Mouse (Mus musculus): ENCODE measurements around the gene Col6a3. TPM values are rescaled to one million over a fixed set of nuclear protein-coding genes. Genes with fewer than 3 reads are reported as not detected.

Gene Col6a3
- polyA plus RNA-seq (2015; fragmentation: Nextera tagmentation; extraction: Ambion mirVana), result 3.2 and 3.5 TPM in 2 replicates

GRCm38 (mm10) chr1:90843836-90844235, at the start of gene Col6a3:
TSS of gene Col6a3 (minus strand) at chr1:90843971.
- Histone ChIP-seq H3K27ac (replicated peaks) (no peak within 1 kb of the TSS), H3K4me3 (no peak within 1 kb of the TSS), H3K4me1 (peaks cover 5% of the 10 kb centered on the region; the same call in 1 of the 2 replicates), H3K4me2 (replicated peaks) (no peak within 1 kb of the TSS), H3K27me3 (no peaks in the 10 kb centered on the region), H3K36me3 (no peaks in the 10 kb centered on the region), H3K9ac (replicated peaks) (no peak within 1 kb of the TSS), H3K9me3 (no peaks in the 10 kb centered on the region)
- 57% methylated on average over 4 of the region's 4 CpGs for WGBS
- ATAC-seq (replicated peaks), result no peak

- H3K9ac ChIP-seq (replicated peaks), result no peak overlapping the region
- no peaks in the 10 kb centered on the region for H3K9me3 ChIP-seq
- ATAC-seq (replicated peaks), result no peak
- WGBS, result 78% methylated on average over 6 of the region's 6 CpGs
- H3K4me1 ChIP-seq, result no peaks in the 10 kb centered on the region
- H3K27ac ChIP-seq (replicated peaks), result no peak overlapping the region
- no peaks in the 10 kb centered on the region for H3K36me3 ChIP-seq
- no peaks in the 10 kb centered on the region for H3K27me3 ChIP-seq
- H3K4me3 ChIP-seq, result no peak overlapping the region
- H3K4me2 ChIP-seq (replicated peaks), result no peak overlapping the region
Observed at GRCm38 (mm10) chr1:90885771-90886460, 42.1 kb upstream of the Col6a3 start.

GRCm38 (mm10) chr1:90876486-90877270, 32.9 kb upstream of the Col6a3 start:
- H3K9ac ChIP-seq (replicated peaks), result no peak overlapping the region
- H3K4me1 ChIP-seq, result no peaks in the 10 kb centered on the region
- H3K9me3 ChIP-seq, result no peaks in the 10 kb centered on the region
- H3K27me3 ChIP-seq, result no peaks in the 10 kb centered on the region
- no peaks in the 10 kb centered on the region for H3K36me3 ChIP-seq
- H3K27ac ChIP-seq (replicated peaks), result no peak overlapping the region
- no peak overlapping the region for H3K4me2 ChIP-seq (replicated peaks)
- WGBS, result 58% methylated on average over 5 of the region's 5 CpGs
- no peak overlapping the region for H3K4me3 ChIP-seq
- ATAC-seq (replicated peaks), result no peak

- H3K4me1 ChIP-seq, result no peaks in the 10 kb centered on the region
- H3K36me3 ChIP-seq, result no peaks in the 10 kb centered on the region
- H3K4me3 ChIP-seq, result no peak overlapping the region
- no peak for ATAC-seq (replicated peaks)
- H3K27me3 ChIP-seq, result no peaks in the 10 kb centered on the region
- H3K27ac ChIP-seq (replicated peaks), result no peak overlapping the region
- no peak overlapping the region for H3K9ac ChIP-seq (replicated peaks)
- 50% methylated on average over 2 of the region's 2 CpGs for WGBS
- H3K9me3 ChIP-seq, result no peaks in the 10 kb centered on the region
- H3K4me2 ChIP-seq (replicated peaks), result no peak overlapping the region
Observed at GRCm38 (mm10) chr1:90875961-90876360, 32.2 kb upstream of the Col6a3 start.

GRCm38 (mm10) chr1:90875371-90875770, 31.6 kb upstream of the Col6a3 start:
- WGBS, result 86% methylated on average over 8 of the region's 8 CpGs
- H3K36me3 ChIP-seq, result no peaks in the 10 kb centered on the region
- no peaks in the 10 kb centered on the region for H3K4me1 ChIP-seq
- no peaks in the 10 kb centered on the region for H3K27me3 ChIP-seq
- no peak overlapping the region for H3K9ac ChIP-seq (replicated peaks)
- H3K4me2 ChIP-seq (replicated peaks), result no peak overlapping the region
- H3K4me3 ChIP-seq, result no peak overlapping the region
- H3K9me3 ChIP-seq, result no peaks in the 10 kb centered on the region
- H3K27ac ChIP-seq (replicated peaks), result no peak overlapping the region
- ATAC-seq (replicated peaks), result no peak

- no peak for ATAC-seq (replicated peaks)
- 87% methylated on average over 2 of the region's 2 CpGs for WGBS
- Histone ChIP-seq H3K4me2 (replicated peaks) (no peak overlapping the region), H3K27ac (replicated peaks) (no peak overlapping the region), H3K36me3 (no peaks in the 10 kb centered on the region), H3K9me3 (no peaks in the 10 kb centered on the region), H3K4me1 (no peaks in the 10 kb centered on the region), H3K27me3 (no peaks in the 10 kb centered on the region), H3K4me3 (no peak overlapping the region), H3K9ac (replicated peaks) (no peak overlapping the region)
Observed at GRCm38 (mm10) chr1:90870581-90870980, 26.8 kb upstream of the Col6a3 start.

GRCm38 (mm10) chr1:90866734-90867133, 23.0 kb upstream of the Col6a3 start:
- no peaks in the 10 kb centered on the region for H3K27me3 ChIP-seq
- no peak overlapping the region for H3K4me2 ChIP-seq (replicated peaks)
- H3K4me1 ChIP-seq, result no peaks in the 10 kb centered on the region
- no peak overlapping the region for H3K4me3 ChIP-seq
- H3K27ac ChIP-seq (replicated peaks), result no peak overlapping the region
- no peak overlapping the region for H3K9ac ChIP-seq (replicated peaks)
- no peak for ATAC-seq (replicated peaks)
- no peaks in the 10 kb centered on the region for H3K9me3 ChIP-seq
- WGBS, result 92% methylated on average over 7 of the region's 7 CpGs
- H3K36me3 ChIP-seq, result no peaks in the 10 kb centered on the region

- Histone ChIP-seq H3K27ac (replicated peaks) (no peak overlapping the region), H3K9ac (replicated peaks) (no peak overlapping the region), H3K27me3 (no peaks in the 10 kb centered on the region), H3K4me1 (no peaks in the 10 kb centered on the region), H3K9me3 (no peaks in the 10 kb centered on the region), H3K4me3 (no peak overlapping the region), H3K36me3 (no peaks in the 10 kb centered on the region), H3K4me2 (replicated peaks) (no peak overlapping the region)
- ATAC-seq (replicated peaks), result no peak
- 56% methylated on average over 5 of the region's 5 CpGs for WGBS
Observed at GRCm38 (mm10) chr1:90855880-90856279, 12.1 kb upstream of the Col6a3 start.

- H3K27ac ChIP-seq (replicated peaks), result no peak overlapping the region
- no peak overlapping the region for H3K4me2 ChIP-seq (replicated peaks)
- H3K4me3 ChIP-seq, result no peak overlapping the region
- H3K9ac ChIP-seq (replicated peaks), result no peak overlapping the region
- no peaks in the 10 kb centered on the region for H3K27me3 ChIP-seq
- no peaks in the 10 kb centered on the region for H3K9me3 ChIP-seq
- H3K36me3 ChIP-seq, result no peaks in the 10 kb centered on the region
- WGBS, result 36% methylated on average over 8 of the region's 8 CpGs
- H3K4me1 ChIP-seq, result peaks cover 3% of the 10 kb centered on the region; the same call in 1 of the 2 replicates
- ATAC-seq (replicated peaks), result no peak
Observed at GRCm38 (mm10) chr1:90849836-90850235, 6.1 kb upstream of the Col6a3 start.

- 19% methylated on average over 10 of the region's 10 CpGs for WGBS
Observed at GRCm38 (mm10) chr1:90845206-90845605, 1.4 kb upstream of the Col6a3 start.

GRCm38 (mm10) chr1:90842789-90843587, 783 bp downstream of the Col6a3 start:
- 83% methylated on average over 9 of the region's 9 CpGs for WGBS
- Histone ChIP-seq H3K36me3 (no peaks in the 10 kb centered on the region), H3K4me1 (peaks cover 8% of the 10 kb centered on the region; the same call in 1 of the 2 replicates), H3K4me2 (replicated peaks) (no peak overlapping the region), H3K9ac (replicated peaks) (no peak overlapping the region), H3K4me3 (no peak overlapping the region), H3K27ac (replicated peaks) (no peak overlapping the region), H3K27me3 (no peaks in the 10 kb centered on the region), H3K9me3 (no peaks in the 10 kb centered on the region)
- no peak for ATAC-seq (replicated peaks)

More at GRCm38 (mm10) chr1:90845206-90845605, 1.4 kb upstream of the Col6a3 start:
- Histone ChIP-seq H3K9ac (replicated peaks) (no peak overlapping the region), H3K9me3 (no peaks in the 10 kb centered on the region), H3K4me1 (peaks cover 3% of the 10 kb centered on the region; the same call in 1 of the 2 replicates), H3K27ac (replicated peaks) (no peak overlapping the region), H3K4me2 (replicated peaks) (no peak overlapping the region), H3K27me3 (no peaks in the 10 kb centered on the region), H3K36me3 (no peaks in the 10 kb centered on the region), H3K4me3 (no peak overlapping the region)
- ATAC-seq (replicated peaks), result no peak

GRCm38 (mm10) chr1:90840250-90840649, 3.5 kb downstream of the Col6a3 start:
- Histone ChIP-seq H3K4me3 (no peak overlapping the region), H3K27me3 (no peaks in the 10 kb centered on the region), H3K27ac (replicated peaks) (no peak overlapping the region), H3K4me1 (peaks cover 9% of the 10 kb centered on the region; the same call in 1 of the 2 replicates), H3K4me2 (replicated peaks) (no peak overlapping the region), H3K9me3 (no peaks in the 10 kb centered on the region), H3K36me3 (no peaks in the 10 kb centered on the region), H3K9ac (replicated peaks) (no peak overlapping the region)
- ATAC-seq (replicated peaks), result no peak
- whole genome bisulfite sequencing, result 12% methylated on average over 4 of the region's 4 CpGs

Data from forebrain, embryonic 15.5 days (tissue).